Mouse (Mus musculus) stomach, postnatal 0 days (tissue): Measurements from ENCODE around the gene Ccno.

Source experiments
- CTCF ChIP-seq: IDR thresholded peaks from 2 replicates; pipeline ENCODE4 v1.5.1; 2016; ENCODE audit warnings: antibody characterized with exemption, low read depth, mild to moderate bottlenecking, moderate library complexity
- EP300 ChIP-seq: optimal IDR thresholded peaks from 2 replicates; pipeline ENCODE3; 2016; ENCODE audit warnings: antibody characterized with exemption

GRCm38 (mm10) chr13:112938130-112938529, 49.5 kb upstream of the Ccno start:
- TF ChIP-seq CTCF (no peak), EP300 (no peak)
